Mouse (Mus musculus) limb, embryonic 13.5 days (tissue): Measurements from ENCODE around the gene Atp1a4. TPM values are rescaled to one million over a fixed set of nuclear protein-coding genes. Genes with fewer than 3 reads are reported as not detected.

Experiments
- ATAC-seq: fragments of 200-750 bp; cut with Nextera tagmentation; 2 replicates; pipeline ENCODE4 v1.8.0; 2017; ENCODE audit warnings: low read depth, moderate number of reproducible peaks, moderate TSS enrichment; ENCODE audit not compliant: low FRiP score
- H3K27ac ChIP-seq: fragments of 300-500 bp; sonication (generic); 2 replicates; pipeline ENCODE4 v1.5.1; 2015; ENCODE audit warnings: inconsistent platforms, mild to moderate bottlenecking, moderate library complexity
- H3K27me3 ChIP-seq: fragments of 300-500 bp; sonication (generic); 2 replicates; pipeline ENCODE4 v1.6.1; 2015; ENCODE audit warnings: mild to moderate bottlenecking, inconsistent platforms
- H3K36me3 ChIP-seq: fragments of 300-500 bp; sonication (generic); 2 replicates; pipeline ENCODE4 v1.6.1; 2015; ENCODE audit warnings: inconsistent platforms, mild to moderate bottlenecking, moderate library complexity
- H3K4me1 ChIP-seq: fragments of 300-500 bp; sonication (generic); 2 replicates; pipeline ENCODE4 v1.6.1; 2015; ENCODE audit warnings: inconsistent platforms
- H3K4me2 ChIP-seq: fragments of 300-500 bp; sonication (generic); replicated peaks from 2 replicates; pipeline ENCODE4 v1.6.1; 2015; ENCODE audit warnings: inconsistent platforms, mild to moderate bottlenecking, moderate library complexity
- H3K4me3 ChIP-seq: fragments of 300-500 bp; sonication (generic); 2 replicates; pipeline ENCODE4 v1.5.1; 2015; ENCODE audit warnings: moderate library complexity, mild to moderate bottlenecking, inconsistent platforms
- H3K9ac ChIP-seq: fragments of 300-500 bp; sonication (generic); 2 replicates; pipeline ENCODE4 v1.6.1; 2015; ENCODE audit warnings: mild to moderate bottlenecking, inconsistent platforms
- H3K9me3 ChIP-seq: fragments of 300-500 bp; sonication (generic); 2 replicates; pipeline ENCODE4 v1.6.1; 2016; ENCODE audit warnings: inconsistent platforms
- WGBS: fragments of 180-500 bp; shearing (Covaris S2); methylation state at CpG from one replicate; pipeline ENCODE4 v1.1.7; 2015; 5-methylcytosine and 5-hydroxymethylcytosine counted together
- polyA plus RNA-seq: library from polyadenylated mRNA; unstranded; fragments of >200 nt; fragmentation: Nextera tagmentation; extraction: Ambion mirVana; gene quantifications from 2 replicates; pipeline ENCODE4 v1.2.1, GENCODE M21; 2015

Gene Atp1a4
- polyA plus RNA-seq, 1 experiment from 2014 or later = not detected

- Histone ChIP-seq H3K27ac (peak within 1 kb of the TSS; percentile 73), H3K4me2 (peak within 1 kb of the TSS; percentile 56), H3K4me1 (peaks cover 79% of the 10 kb centered on the region), H3K4me3 (peak within 1 kb of the TSS; percentile 28), H3K9ac (peak within 1 kb of the TSS; percentile 55), H3K27me3 (no peaks in the 10 kb centered on the region), H3K36me3 (no peaks in the 10 kb centered on the region), H3K9me3 (no peaks in the 10 kb centered on the region)
- WGBS = 7% methylated on average over 16 of the region's 16 CpGs
- peak; percentile 37 for ATAC-seq
Observed at GRCm38 (mm10) chr1:172297611-172298537, 39.7 kb upstream of the Atp1a4 start, which contains the start of gene Atp1a2. Gene Atp1a2 (minus strand): TSS chr1:172298064.

GRCm38 (mm10) chr1:172296816-172297510 is 38.7 kb upstream of the Atp1a4 start:
- H3K9me3 ChIP-seq = no peaks in the 10 kb centered on the region
- peaks cover 70% of the 10 kb centered on the region for H3K4me1 ChIP-seq
- no peaks in the 10 kb centered on the region for H3K36me3 ChIP-seq
- H3K4me3 ChIP-seq = peak overlapping the region; percentile 28
- peak overlapping the region; percentile 55 for H3K9ac ChIP-seq
- peak overlapping the region; percentile 73 for H3K27ac ChIP-seq
- WGBS = 79% methylated on average over 6 of the region's 6 CpGs
- no peak for ATAC-seq
- H3K4me2 ChIP-seq = peak overlapping the region; percentile 56
- no peaks in the 10 kb centered on the region for H3K27me3 ChIP-seq

- Histone ChIP-seq H3K27me3 (no peaks in the 10 kb centered on the region), H3K9me3 (no peaks in the 10 kb centered on the region), H3K27ac (peak overlapping the region; percentile 79; the same call in 1 of the 2 replicates), H3K4me2 (peak overlapping the region; percentile 56), H3K9ac (no peak overlapping the region), H3K36me3 (no peaks in the 10 kb centered on the region), H3K4me3 (no peak overlapping the region), H3K4me1 (peaks cover 58% of the 10 kb centered on the region)
- 36% methylated on average over 4 of the region's 4 CpGs for WGBS
- peak; percentile 58; the same call in 1 of the 2 replicates for ATAC-seq
Observed at GRCm38 (mm10) chr1:172295751-172296197, 37.6 kb upstream of the Atp1a4 start.

- Histone ChIP-seq H3K36me3 (peaks cover 4% of the 10 kb centered on the region; the same call in 1 of the 2 replicates), H3K9ac (no peak overlapping the region), H3K4me1 (peaks cover 37% of the 10 kb centered on the region), H3K4me2 (no peak overlapping the region), H3K4me3 (no peak overlapping the region), H3K27me3 (no peaks in the 10 kb centered on the region), H3K27ac (no peak overlapping the region), H3K9me3 (no peaks in the 10 kb centered on the region)
- ATAC-seq = no peak
- WGBS = 90% methylated on average over 11 of the region's 11 CpGs
Observed at GRCm38 (mm10) chr1:172293449-172293848, 35.2 kb upstream of the Atp1a4 start.

GRCm38 (mm10) chr1:172292880-172293279 is 34.7 kb upstream of the Atp1a4 start:
- Histone ChIP-seq H3K36me3 (peaks cover 4% of the 10 kb centered on the region; the same call in 1 of the 2 replicates), H3K27me3 (no peaks in the 10 kb centered on the region), H3K4me3 (no peak overlapping the region), H3K4me2 (no peak overlapping the region), H3K9ac (no peak overlapping the region), H3K4me1 (peaks cover 31% of the 10 kb centered on the region), H3K9me3 (no peaks in the 10 kb centered on the region), H3K27ac (no peak overlapping the region)
- no peak for ATAC-seq
- WGBS = 86% methylated on average over 2 of the region's 2 CpGs

GRCm38 (mm10) chr1:172289617-172289946 is 31.4 kb upstream of the Atp1a4 start:
- H3K4me2 ChIP-seq = no peak overlapping the region
- H3K27ac ChIP-seq = no peak overlapping the region
- H3K36me3 ChIP-seq = peaks cover 4% of the 10 kb centered on the region; the same call in 1 of the 2 replicates
- H3K9me3 ChIP-seq = no peaks in the 10 kb centered on the region
- no peak overlapping the region for H3K4me3 ChIP-seq
- 84% methylated on average over 3 of the region's 3 CpGs for WGBS
- no peak for ATAC-seq
- H3K27me3 ChIP-seq = no peaks in the 10 kb centered on the region
- H3K9ac ChIP-seq = no peak overlapping the region
- no peaks in the 10 kb centered on the region for H3K4me1 ChIP-seq

- Histone ChIP-seq H3K4me3 (no peak overlapping the region), H3K4me1 (no peaks in the 10 kb centered on the region), H3K9me3 (no peaks in the 10 kb centered on the region), H3K4me2 (no peak overlapping the region), H3K36me3 (peaks cover 4% of the 10 kb centered on the region; the same call in 1 of the 2 replicates), H3K9ac (no peak overlapping the region), H3K27me3 (no peaks in the 10 kb centered on the region), H3K27ac (no peak overlapping the region)
- ATAC-seq = no peak
- 90% methylated on average over 11 of the region's 11 CpGs for WGBS
Observed at GRCm38 (mm10) chr1:172288900-172289616, 30.8 kb upstream of the Atp1a4 start.

GRCm38 (mm10) chr1:172286740-172287139 is 28.5 kb upstream of the Atp1a4 start:
- Histone ChIP-seq H3K9ac (no peak overlapping the region), H3K9me3 (no peaks in the 10 kb centered on the region), H3K27me3 (no peaks in the 10 kb centered on the region), H3K27ac (no peak overlapping the region), H3K4me3 (no peak overlapping the region), H3K4me1 (no peaks in the 10 kb centered on the region), H3K36me3 (peaks cover 4% of the 10 kb centered on the region; the same call in 1 of the 2 replicates), H3K4me2 (no peak overlapping the region)
- ATAC-seq = no peak
- 73% methylated on average over 5 of the region's 5 CpGs for WGBS

- H3K27ac ChIP-seq = no peak overlapping the region
- 90% methylated on average over 14 of the region's 14 CpGs for WGBS
- H3K9ac ChIP-seq = no peak overlapping the region
- H3K4me1 ChIP-seq = no peaks in the 10 kb centered on the region
- H3K4me2 ChIP-seq = no peak overlapping the region
- no peaks in the 10 kb centered on the region for H3K36me3 ChIP-seq
- H3K27me3 ChIP-seq = no peaks in the 10 kb centered on the region
- ATAC-seq = no peak
- H3K9me3 ChIP-seq = no peaks in the 10 kb centered on the region
- H3K4me3 ChIP-seq = no peak overlapping the region
Observed at GRCm38 (mm10) chr1:172284221-172284620, 26.0 kb upstream of the Atp1a4 start.

- no peaks in the 10 kb centered on the region for H3K9me3 ChIP-seq
- 84% methylated on average over 6 of the region's 6 CpGs for WGBS
- no peak overlapping the region for H3K4me3 ChIP-seq
- H3K27ac ChIP-seq = no peak overlapping the region
- H3K4me1 ChIP-seq = no peaks in the 10 kb centered on the region
- no peak overlapping the region for H3K9ac ChIP-seq
- H3K36me3 ChIP-seq = no peaks in the 10 kb centered on the region
- ATAC-seq = no peak
- H3K27me3 ChIP-seq = no peaks in the 10 kb centered on the region
- no peak overlapping the region for H3K4me2 ChIP-seq
Observed at GRCm38 (mm10) chr1:172283073-172283472, 24.9 kb upstream of the Atp1a4 start.

- H3K9me3 ChIP-seq = no peaks in the 10 kb centered on the region
- no peaks in the 10 kb centered on the region for H3K27me3 ChIP-seq
- H3K27ac ChIP-seq = no peak overlapping the region
- no peaks in the 10 kb centered on the region for H3K4me1 ChIP-seq
- H3K4me2 ChIP-seq = no peak overlapping the region
- H3K36me3 ChIP-seq = no peaks in the 10 kb centered on the region
- 83% methylated on average over 10 of the region's 10 CpGs for WGBS
- ATAC-seq = no peak
- H3K4me3 ChIP-seq = no peak overlapping the region
- no peak overlapping the region for H3K9ac ChIP-seq
Observed at GRCm38 (mm10) chr1:172281522-172282254, 23.5 kb upstream of the Atp1a4 start.
